Mouse (Mus musculus) brain, embryonic 14.5 days (tissue): ENCODE measurements at regions not wholly inside any gene's neighbourhood (a gene's known extent, or its start where the extent isn't known, plus 50 kb on each side); places are given as distances from the start of the nearest gene placed in this dataset.

ENCODE experiments used
- CTCF ChIP-seq: fragments of 200-500 bp; IDR thresholded peaks from 2 replicates; pipeline ENCODE4 v1.5.1; 2012; ENCODE audit warnings: inconsistent platforms, mild to moderate bottlenecking, moderate library complexity, borderline replicate concordance; ENCODE audit not compliant: insufficient read depth, insufficient read length; ENCODE audit errors: extremely low read depth
- POLR2A ChIP-seq: fragments of 200-500 bp; IDR thresholded peaks from 2 replicates; pipeline ENCODE4 v1.6.1; 2012; ENCODE audit warnings: mild to moderate bottlenecking, inconsistent platforms, borderline replicate concordance; ENCODE audit not compliant: poor library complexity, insufficient read depth, insufficient read length, severe bottlenecking; ENCODE audit errors: extremely low read depth

- TF ChIP-seq CTCF (no peak), POLR2A (no peak)
These were observed 52.9 kb upstream of the Atl2 start for GRCm38 (mm10) chr17:79948591-79949475.
